Mouse (Mus musculus) stomach, embryonic 15.5 days (tissue): ENCODE data around the gene Sec61b. TPM values are rescaled to one million over a fixed set of nuclear protein-coding genes. Genes with fewer than 3 reads are reported as not detected.

Source experiments
- ATAC-seq: fragments of 200-750 bp; cut with Nextera tagmentation; 2 replicates; pipeline ENCODE4 v1.8.0; 2017; ENCODE audit warnings: low read depth, moderate number of reproducible peaks, moderate TSS enrichment; ENCODE audit not compliant: insufficient read depth, low FRiP score
- H3K27ac ChIP-seq: fragments of 300-500 bp; sonication (generic); 2 replicates; pipeline ENCODE4 v1.5.1; 2015; ENCODE audit warnings: mild to moderate bottlenecking, inconsistent platforms
- H3K27me3 ChIP-seq: fragments of 300-500 bp; sonication (generic); replicated peaks from 2 replicates; pipeline ENCODE4 v1.6.1; 2015; ENCODE audit warnings: inconsistent platforms
- H3K36me3 ChIP-seq: fragments of 300-500 bp; sonication (generic); 2 replicates; pipeline ENCODE4 v1.6.1; 2015; ENCODE audit warnings: inconsistent platforms
- H3K4me1 ChIP-seq: fragments of 300-500 bp; sonication (generic); 2 replicates; pipeline ENCODE4 v1.6.1; 2015; ENCODE audit warnings: inconsistent platforms
- H3K4me2 ChIP-seq: fragments of 300-500 bp; sonication (generic); 2 replicates; pipeline ENCODE4 v1.6.1; 2015; ENCODE audit warnings: mild to moderate bottlenecking, inconsistent platforms
- H3K4me3 ChIP-seq: fragments of 300-500 bp; sonication (generic); replicated peaks from 2 replicates; pipeline ENCODE4 v1.5.1; 2015; ENCODE audit warnings: inconsistent platforms
- H3K9ac ChIP-seq: fragments of 300-500 bp; sonication (generic); 2 replicates; pipeline ENCODE4 v1.6.1; 2015; ENCODE audit warnings: inconsistent platforms
- H3K9me3 ChIP-seq: fragments of 300-500 bp; sonication (generic); 2 replicates; pipeline ENCODE4 v1.6.1; 2016; ENCODE audit warnings: inconsistent platforms
- WGBS: fragments of 180-500 bp; shearing (Covaris S2); methylation state at CpG from one replicate; pipeline ENCODE4 v1.1.7; 2015; 5-methylcytosine and 5-hydroxymethylcytosine counted together
- polyA plus RNA-seq: library from polyadenylated mRNA; unstranded; fragments of >200 nt; fragmentation: Nextera tagmentation; extraction: Ambion mirVana; gene quantifications from 2 replicates; pipeline ENCODE4 v1.2.1, GENCODE M21; 2015

The Sec61b gene
- polyA plus RNA-seq, 1 experiment from 2014 or later, result 466 TPM

- Histone ChIP-seq H3K9me3 (no peaks in the 10 kb centered on the region), H3K27me3 (no peaks in the 10 kb centered on the region), H3K4me1 (0 out of 2 replicates have a peak, but pooled peaks cover 4% of the 10 kb centered on the region), H3K9ac (no peak overlapping the region), H3K4me3 (no peak overlapping the region), H3K4me2 (no peak overlapping the region), H3K36me3 (no peaks in the 10 kb centered on the region), H3K27ac (no peak overlapping the region)
- WGBS, result 68% methylated on average over 8 of the region's 8 CpGs
- ATAC-seq, result no peak
Measured at GRCm38 (mm10) chr4:47493456-47493855, 19.0 kb downstream of the Sec61b start.

- Histone ChIP-seq H3K4me1 (0 out of 2 replicates have a peak, but pooled peaks cover 4% of the 10 kb centered on the region), H3K27me3 (no peaks in the 10 kb centered on the region), H3K27ac (no peak overlapping the region), H3K4me3 (no peak overlapping the region), H3K9ac (no peak overlapping the region), H3K36me3 (no peaks in the 10 kb centered on the region), H3K9me3 (no peaks in the 10 kb centered on the region), H3K4me2 (no peak overlapping the region)
- WGBS, result 59% methylated on average over 1 of the region's 1 CpGs
- ATAC-seq, result no peak
Measured at GRCm38 (mm10) chr4:47494137-47494536, 19.7 kb downstream of the Sec61b start.

- Histone ChIP-seq H3K4me2 (no peak overlapping the region), H3K9ac (no peak overlapping the region), H3K4me3 (no peak overlapping the region), H3K27me3 (no peaks in the 10 kb centered on the region), H3K27ac (no peak overlapping the region), H3K36me3 (no peaks in the 10 kb centered on the region), H3K4me1 (0 out of 2 replicates have a peak, but pooled peaks cover 4% of the 10 kb centered on the region), H3K9me3 (no peaks in the 10 kb centered on the region)
- WGBS, result 76% methylated on average over 2 of the region's 2 CpGs
- no peak for ATAC-seq
Measured at GRCm38 (mm10) chr4:47494686-47495085, 20.2 kb downstream of the Sec61b start.

GRCm38 (mm10) chr4:47497811-47498385 is 23.4 kb downstream of the Sec61b start:
- no peaks in the 10 kb centered on the region for H3K9me3 ChIP-seq
- H3K27ac ChIP-seq, result no peak overlapping the region
- no peaks in the 10 kb centered on the region for H3K36me3 ChIP-seq
- ATAC-seq, result no peak
- H3K27me3 ChIP-seq, result no peaks in the 10 kb centered on the region
- H3K4me2 ChIP-seq, result no peak overlapping the region
- no peak overlapping the region for H3K4me3 ChIP-seq
- H3K9ac ChIP-seq, result no peak overlapping the region
- H3K4me1 ChIP-seq, result no peaks in the 10 kb centered on the region
- 59% methylated on average over 7 of the region's 7 CpGs for WGBS

- no peaks in the 10 kb centered on the region for H3K4me1 ChIP-seq
- ATAC-seq, result no peak
- no peak overlapping the region for H3K9ac ChIP-seq
- H3K27me3 ChIP-seq, result no peaks in the 10 kb centered on the region
- H3K4me2 ChIP-seq, result no peak overlapping the region
- no peaks in the 10 kb centered on the region for H3K36me3 ChIP-seq
- H3K9me3 ChIP-seq, result no peaks in the 10 kb centered on the region
- 70% methylated on average over 10 of the region's 10 CpGs for WGBS
- no peak overlapping the region for H3K4me3 ChIP-seq
- no peak overlapping the region for H3K27ac ChIP-seq
Measured at GRCm38 (mm10) chr4:47499121-47499545, 24.7 kb downstream of the Sec61b start.

- Histone ChIP-seq H3K9ac (no peak overlapping the region), H3K9me3 (no peaks in the 10 kb centered on the region), H3K4me1 (no peaks in the 10 kb centered on the region), H3K4me3 (no peak overlapping the region), H3K4me2 (no peak overlapping the region), H3K27ac (no peak overlapping the region), H3K27me3 (no peaks in the 10 kb centered on the region), H3K36me3 (no peaks in the 10 kb centered on the region)
- no peak for ATAC-seq
- WGBS, result 28% methylated on average over 4 of the region's 4 CpGs
Measured at GRCm38 (mm10) chr4:47502546-47502971, 28.1 kb downstream of the Sec61b start.

GRCm38 (mm10) chr4:47503045-47503444 is 28.6 kb downstream of the Sec61b start:
- no peak overlapping the region for H3K4me3 ChIP-seq
- ATAC-seq, result no peak
- no peak overlapping the region for H3K4me2 ChIP-seq
- no peaks in the 10 kb centered on the region for H3K36me3 ChIP-seq
- 79% methylated on average over 6 of the region's 6 CpGs for WGBS
- no peaks in the 10 kb centered on the region for H3K9me3 ChIP-seq
- no peaks in the 10 kb centered on the region for H3K27me3 ChIP-seq
- H3K27ac ChIP-seq, result no peak overlapping the region
- no peaks in the 10 kb centered on the region for H3K4me1 ChIP-seq
- H3K9ac ChIP-seq, result no peak overlapping the region

- Histone ChIP-seq H3K4me1 (no peaks in the 10 kb centered on the region), H3K4me2 (no peak overlapping the region), H3K36me3 (no peaks in the 10 kb centered on the region), H3K9me3 (no peaks in the 10 kb centered on the region), H3K27ac (no peak overlapping the region), H3K4me3 (no peak overlapping the region), H3K9ac (no peak overlapping the region), H3K27me3 (no peaks in the 10 kb centered on the region)
- ATAC-seq, result no peak
- 75% methylated on average over 10 of the region's 10 CpGs for WGBS
Measured at GRCm38 (mm10) chr4:47504841-47505517, 30.5 kb downstream of the Sec61b start.

- no peak overlapping the region for H3K4me3 ChIP-seq
- no peaks in the 10 kb centered on the region for H3K4me1 ChIP-seq
- WGBS, result 73% methylated on average over 12 of the region's 12 CpGs
- no peak overlapping the region for H3K4me2 ChIP-seq
- H3K27me3 ChIP-seq, result no peaks in the 10 kb centered on the region
- no peak for ATAC-seq
- no peaks in the 10 kb centered on the region for H3K36me3 ChIP-seq
- no peak overlapping the region for H3K27ac ChIP-seq
- H3K9ac ChIP-seq, result no peak overlapping the region
- H3K9me3 ChIP-seq, result no peaks in the 10 kb centered on the region
Measured at GRCm38 (mm10) chr4:47518551-47519181, 44.2 kb downstream of the Sec61b start.

- no peaks in the 10 kb centered on the region for H3K27me3 ChIP-seq
- H3K4me2 ChIP-seq, result no peak overlapping the region
- H3K9me3 ChIP-seq, result no peaks in the 10 kb centered on the region
- no peak overlapping the region for H3K27ac ChIP-seq
- H3K4me1 ChIP-seq, result no peaks in the 10 kb centered on the region
- H3K9ac ChIP-seq, result no peak overlapping the region
- no peak for ATAC-seq
- H3K36me3 ChIP-seq, result no peaks in the 10 kb centered on the region
- 52% methylated on average over 4 of the region's 4 CpGs for WGBS
- H3K4me3 ChIP-seq, result no peak overlapping the region
Measured at GRCm38 (mm10) chr4:47520076-47520475, 45.6 kb downstream of the Sec61b start.

GRCm38 (mm10) chr4:47521884-47522605 is 47.6 kb downstream of the Sec61b start:
- Histone ChIP-seq H3K27me3 (no peaks in the 10 kb centered on the region), H3K4me1 (no peaks in the 10 kb centered on the region), H3K4me2 (no peak overlapping the region), H3K9me3 (no peaks in the 10 kb centered on the region), H3K9ac (no peak overlapping the region), H3K4me3 (no peak overlapping the region), H3K36me3 (no peaks in the 10 kb centered on the region), H3K27ac (no peak overlapping the region)
- WGBS, result 86% methylated on average over 6 of the region's 6 CpGs
- no peak for ATAC-seq

- no peaks in the 10 kb centered on the region for H3K27me3 ChIP-seq
- H3K4me3 ChIP-seq, result no peak overlapping the region
- H3K4me1 ChIP-seq, result no peaks in the 10 kb centered on the region
- 89% methylated on average over 4 of the region's 4 CpGs for WGBS
- ATAC-seq, result no peak
- no peaks in the 10 kb centered on the region for H3K9me3 ChIP-seq
- H3K27ac ChIP-seq, result no peak overlapping the region
- no peak overlapping the region for H3K4me2 ChIP-seq
- no peaks in the 10 kb centered on the region for H3K36me3 ChIP-seq
- H3K9ac ChIP-seq, result no peak overlapping the region
Measured at GRCm38 (mm10) chr4:47529866-47530265, 55.4 kb downstream of the Sec61b start.
